Mouse (Mus musculus) layer of hippocampus, adult 11-12 months (tissue): Measurements from ENCODE around the gene Wdr91.

Experiments used
- DNase-seq: peaks from one replicate; pipeline ENCODE4 v3.0.0; 2022; ENCODE audit warnings: low spot score

The Wdr91 gene

DNA sequence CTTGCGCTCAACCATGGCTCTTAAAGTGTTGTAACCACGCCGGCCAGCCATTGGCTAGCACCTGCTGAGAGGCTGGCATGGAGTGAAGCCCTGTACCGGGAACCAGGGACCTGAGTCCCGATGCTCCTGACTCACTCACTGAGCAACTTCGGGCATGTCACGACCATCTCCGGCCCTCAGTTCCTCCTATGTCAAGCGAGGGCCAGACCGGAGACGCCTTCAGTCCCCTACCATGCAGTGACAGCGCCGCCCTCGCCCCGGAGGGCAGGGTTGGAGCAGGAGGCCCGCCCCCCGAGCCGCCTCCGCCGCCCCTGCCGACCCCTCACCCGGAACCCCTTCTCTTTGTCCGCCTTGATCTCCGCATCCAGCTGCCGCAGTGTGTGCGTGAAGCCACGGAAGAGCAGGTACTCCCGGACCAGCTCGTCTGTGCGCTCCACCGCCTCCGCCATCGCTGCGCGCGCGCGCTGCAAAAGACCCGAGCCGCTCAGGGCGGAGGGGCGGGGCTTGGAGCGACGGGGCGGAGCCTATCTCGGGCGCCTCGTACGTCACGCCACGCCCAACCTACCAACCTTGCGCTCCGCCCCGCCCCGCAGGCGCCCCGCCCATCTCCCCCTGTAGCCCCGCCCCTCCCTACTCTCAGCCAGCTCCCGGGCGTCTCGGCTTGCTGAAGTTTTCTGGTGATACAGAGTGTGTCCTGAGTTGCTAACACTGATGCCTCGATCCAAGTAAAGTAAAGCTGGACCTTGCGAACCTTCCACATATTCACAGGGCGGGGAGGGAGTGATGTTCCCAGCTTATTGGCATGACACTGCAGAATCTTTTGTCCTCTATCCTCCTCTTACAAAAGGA, at the start of gene Wdr91:
Wdr91 (minus strand) TSS at position 506 of the 849 bp plus-strand sequence.
- DNase-seq = peak; percentile 94

- no peak for DNase-seq
Observed at GRCm38 (mm10) chr6:34959131-34959530, 48.5 kb upstream of the Wdr91 start.

DNA sequence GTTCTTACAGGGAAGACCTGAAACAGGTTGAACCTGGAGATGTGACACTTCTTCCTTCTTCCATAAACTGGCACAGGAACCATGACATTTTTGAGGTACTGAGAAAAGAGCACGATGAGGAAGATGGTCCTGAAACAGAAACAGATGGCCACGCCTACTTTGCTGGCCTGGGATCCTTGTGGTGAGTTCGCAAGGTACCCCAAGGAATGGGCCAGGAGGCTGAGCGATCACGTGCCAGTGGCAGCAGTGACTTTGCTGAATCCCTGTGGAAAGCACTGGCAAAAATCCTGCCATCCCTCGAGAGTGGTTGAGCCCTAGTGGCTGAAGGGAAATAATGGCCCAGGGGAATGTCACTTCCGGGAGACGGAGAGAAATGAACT, 45.2 kb upstream of the Wdr91 start:
- DNase-seq = no peak

GRCm38 (mm10) chr6:34954926-34955861, 44.5 kb upstream of the Wdr91 start:
- DNase-seq = peak; percentile 16

DNA sequence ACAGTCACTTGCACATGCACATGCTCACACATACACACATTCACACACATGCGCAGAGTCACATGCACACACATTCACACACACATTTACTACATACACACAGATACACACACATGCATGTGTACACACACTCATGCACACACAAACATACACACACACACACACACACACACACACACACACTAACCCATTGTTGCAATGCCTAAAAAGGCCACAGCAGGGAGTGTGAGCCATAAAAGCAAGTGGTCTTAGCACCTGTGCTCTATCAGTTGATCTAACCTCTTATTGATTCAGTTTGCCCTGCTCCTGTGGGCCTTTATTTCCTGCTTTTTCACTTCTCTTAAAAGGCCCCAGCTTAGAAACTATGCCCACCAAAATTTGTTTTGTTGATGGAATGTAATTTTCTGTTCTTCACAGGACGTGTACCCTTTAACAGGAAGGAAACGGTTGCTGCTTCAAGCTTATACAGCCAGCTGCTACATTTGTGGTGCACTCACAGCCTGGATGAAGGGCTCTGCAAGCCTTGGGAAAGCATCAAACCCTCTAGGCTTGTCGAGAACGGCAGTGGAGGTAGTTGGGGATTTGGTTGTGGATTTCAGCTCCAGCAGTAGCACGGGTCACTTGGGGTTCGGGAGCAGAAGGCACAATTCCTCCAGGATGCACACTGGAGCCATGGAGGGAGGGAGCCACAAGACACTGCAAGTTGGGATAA, 41.4 kb upstream of the Wdr91 start:
- DNase-seq = no peak

- no peak for DNase-seq
Observed at GRCm38 (mm10) chr6:34951518-34951917, 40.8 kb upstream of the Wdr91 start.

DNA sequence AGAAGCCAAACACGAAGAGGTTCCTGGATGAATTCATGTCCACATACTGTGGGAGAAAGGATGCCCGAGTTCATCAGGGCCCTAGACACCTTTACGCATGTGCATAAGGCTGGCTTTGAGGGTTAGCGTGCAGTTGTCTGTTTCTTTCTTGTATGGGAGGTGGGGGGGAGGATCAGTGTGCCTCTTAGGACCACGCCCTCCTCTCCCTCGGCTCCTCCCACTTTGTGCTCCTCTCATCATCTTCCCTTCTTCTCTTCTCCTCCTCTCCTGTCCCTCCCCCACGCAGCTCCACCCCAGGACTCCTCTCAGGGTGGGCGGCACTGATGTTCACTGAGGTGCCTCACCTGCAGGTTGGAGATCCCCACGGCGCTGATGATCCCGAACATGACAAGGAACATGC, 37.8 kb upstream of the Wdr91 start:
- no peak for DNase-seq

GRCm38 (mm10) chr6:34946486-34947079, 35.9 kb upstream of the Wdr91 start:
- DNase-seq = no peak

GRCm38 (mm10) chr6:34943499-34943898, 32.8 kb upstream of the Wdr91 start:
- no peak for DNase-seq

GRCm38 (mm10) chr6:34942446-34942845, 31.8 kb upstream of the Wdr91 start:
- DNase-seq = no peak

DNA sequence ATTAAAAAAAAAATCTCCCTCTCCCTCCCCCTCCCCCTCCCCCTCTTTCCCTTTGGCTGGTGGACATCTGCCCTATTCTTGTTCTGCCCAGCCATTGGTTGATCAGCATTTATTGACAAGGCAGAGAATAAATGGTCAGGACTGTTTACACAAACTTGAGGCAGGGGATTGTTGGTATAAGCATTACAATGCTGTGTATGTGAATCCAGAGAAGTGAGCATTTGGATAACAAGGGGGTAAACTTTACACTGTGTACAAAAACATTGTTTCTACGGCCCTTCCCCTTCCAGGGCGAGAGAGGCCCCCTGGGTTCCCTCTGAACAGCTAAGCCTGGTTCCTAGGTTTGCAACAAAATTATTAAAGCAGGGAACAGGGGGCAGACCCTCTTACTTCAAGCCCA, 30.8 kb upstream of the Wdr91 start:
- DNase-seq = no peak

- no peak for DNase-seq
Observed at GRCm38 (mm10) chr6:34939451-34939850, 28.8 kb upstream of the Wdr91 start.

- DNase-seq = no peak
Observed at GRCm38 (mm10) chr6:34938929-34939325, 28.3 kb upstream of the Wdr91 start.

- DNase-seq = no peak
Observed at GRCm38 (mm10) chr6:34938280-34938928, 27.7 kb upstream of the Wdr91 start.

DNA sequence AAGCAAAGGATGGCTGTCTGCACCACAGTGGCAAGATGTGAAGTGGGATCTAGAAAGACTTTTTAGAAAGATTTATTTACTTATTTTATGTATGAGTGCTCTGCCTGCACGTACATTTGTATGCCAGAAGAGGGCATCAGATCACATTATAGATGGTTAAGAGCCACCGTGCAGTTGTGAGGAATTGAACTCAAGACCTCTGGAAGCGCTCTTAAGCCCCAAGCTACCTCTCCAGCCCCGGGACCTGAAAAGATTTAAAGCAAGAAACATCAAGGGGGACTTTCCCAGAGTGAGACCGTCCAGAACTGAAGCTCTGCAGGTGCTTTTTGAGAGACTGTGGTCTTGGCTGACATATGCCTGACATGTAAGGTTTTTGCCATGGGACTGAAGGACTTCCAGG, 26.1 kb upstream of the Wdr91 start:
- no peak for DNase-seq

DNA sequence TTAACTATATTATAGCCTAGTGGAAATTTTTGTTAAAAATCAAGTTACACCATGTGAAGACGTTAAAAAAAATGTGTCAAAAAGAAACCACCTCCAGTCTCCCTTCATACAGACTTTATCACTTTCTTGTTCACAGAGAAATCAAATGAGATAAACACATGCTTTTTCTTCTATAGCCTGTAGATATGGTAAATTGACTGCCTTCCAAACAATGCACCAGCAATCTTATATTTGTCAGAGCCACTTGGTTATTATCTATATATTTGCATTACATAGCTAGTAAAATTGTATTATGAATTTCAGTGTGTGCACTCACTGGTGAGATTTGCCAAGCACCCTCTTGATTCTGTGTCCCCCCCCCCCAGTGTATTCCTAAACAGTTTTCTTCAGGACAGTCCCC, 22.0 kb upstream of the Wdr91 start:
- DNase-seq = no peak

- no peak for DNase-seq
Observed at GRCm38 (mm10) chr6:34927594-34927993, 16.9 kb upstream of the Wdr91 start.

DNA sequence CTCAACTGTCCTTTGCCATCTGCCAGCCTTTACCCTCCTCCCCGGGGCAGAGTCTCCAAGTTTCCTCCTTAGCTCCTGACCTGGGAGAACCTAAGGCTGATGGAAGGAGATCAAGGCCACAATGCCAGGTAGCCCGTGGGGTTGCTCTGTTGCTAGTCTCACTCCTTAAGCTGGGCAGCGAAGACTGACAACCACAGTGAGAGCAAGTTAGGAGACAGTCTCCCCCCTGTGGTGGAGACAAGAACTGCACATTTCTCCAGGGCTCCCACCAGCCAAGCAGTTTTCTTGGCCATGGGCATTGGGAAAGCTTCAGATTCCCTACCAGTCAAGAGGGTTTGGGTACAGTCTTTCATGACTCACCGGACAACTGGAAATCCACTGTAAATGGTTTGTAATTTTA, 16.5 kb upstream of the Wdr91 start:
- peak; percentile 81 for DNase-seq

DNA sequence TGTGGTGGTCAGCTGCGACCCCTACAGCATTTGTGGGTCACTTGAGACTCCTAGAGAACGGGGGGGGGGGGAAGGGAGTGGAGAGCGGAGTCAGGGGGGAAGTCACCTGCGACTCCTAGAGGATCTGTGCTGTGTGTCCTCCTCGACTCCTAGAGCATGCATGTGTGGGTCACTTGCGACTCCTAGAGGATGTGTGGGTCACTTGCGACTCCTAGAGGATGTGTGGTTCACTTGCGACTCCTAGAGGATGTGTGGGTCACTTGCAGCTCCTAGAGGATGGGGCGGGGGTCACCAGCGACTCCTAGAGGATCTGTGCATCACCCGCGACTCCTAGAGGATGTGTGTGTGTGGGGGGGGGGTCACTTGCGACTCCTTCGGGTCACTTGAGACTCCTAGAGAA, 11.3 kb upstream of the Wdr91 start:
- peak; percentile 47 for DNase-seq

DNA sequence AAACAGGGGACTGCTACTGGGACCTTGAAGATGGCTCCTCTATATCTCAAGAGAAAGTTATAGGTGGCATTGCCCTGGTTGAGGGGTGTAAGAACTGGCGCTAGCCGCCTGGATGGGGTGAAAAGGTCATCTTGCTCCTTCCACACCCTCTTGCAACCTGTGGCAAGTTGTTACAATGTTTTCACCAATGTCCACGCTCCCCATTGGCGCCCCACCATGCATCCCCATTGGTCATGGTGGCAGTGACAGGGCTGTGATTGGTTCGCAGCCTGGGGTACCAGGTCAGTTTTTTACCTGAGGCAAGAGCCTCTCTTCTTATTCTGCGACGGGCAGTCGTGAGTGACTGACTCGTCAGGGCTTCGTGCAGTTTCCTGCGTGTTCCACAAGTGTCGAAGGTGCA, 10.0 kb upstream of the Wdr91 start:
- no peak for DNase-seq

GRCm38 (mm10) chr6:34919956-34920355, 9.3 kb upstream of the Wdr91 start, which contains the start of gene Stra8:
Gene Stra8 (plus strand): TSS chr6:34920163.
- no peak for DNase-seq
